Mouse (Mus musculus) heart, adult 2 months (tissue): ENCODE measurements at regions not wholly inside any gene's neighbourhood (a gene's known extent, or its start where the extent isn't known, plus 50 kb on each side); places are given as distances from the start of the nearest gene placed in this dataset.

Source experiments
- DNase-seq, 2 experiments: peaks; one replicate each; pipeline ENCODE4 v3.0.0; 2021
- H3K27ac ChIP-seq: fragments of 200-600 bp; 2 replicates; pipeline ENCODE4 v1.8.1; 2022
- H3K27me3 ChIP-seq: fragments of 200-500 bp; 2 replicates; pipeline ENCODE4 v1.6.1; 2012; ENCODE audit warnings: mild to moderate bottlenecking, low read length, inconsistent platforms, mixed read lengths; ENCODE audit not compliant: control insufficient read depth, insufficient read depth
- H3K36me3 ChIP-seq: fragments of 200-500 bp; 2 replicates; pipeline ENCODE4 v1.6.1; 2012; ENCODE audit warnings: low read length, inconsistent platforms; ENCODE audit not compliant: control insufficient read depth, insufficient read depth
- H3K4me1 ChIP-seq: fragments of 200-500 bp; 2 replicates; pipeline ENCODE4 v1.6.1; 2011; ENCODE audit warnings: low read length; ENCODE audit not compliant: control insufficient read depth, insufficient read depth
- H3K4me3 ChIP-seq: fragments of 200-600 bp; 2 replicates; pipeline ENCODE4 v1.8.1; 2022
- H3K79me2 ChIP-seq: fragments of 200-500 bp; replicated peaks from 2 replicates; pipeline ENCODE4 v1.6.1; 2012; ENCODE audit warnings: mild to moderate bottlenecking, inconsistent platforms, low read length, moderate library complexity, mixed read lengths; ENCODE audit not compliant: control insufficient read depth, insufficient read depth
- H3K9ac ChIP-seq: fragments of 200-500 bp; 2 replicates; pipeline ENCODE4 v1.6.1; 2012; ENCODE audit warnings: low read depth, mild to moderate bottlenecking, control low read depth, inconsistent platforms, low read length, mixed read lengths
- CTCF ChIP-seq: fragments of 200-600 bp; IDR thresholded peaks from 2 replicates; pipeline ENCODE4 v1.8.1; 2022; ENCODE audit warnings: antibody characterized with exemption, mild to moderate bottlenecking, moderate library complexity
- EP300 ChIP-seq: fragments of 200-500 bp; IDR thresholded peaks from 2 replicates; pipeline ENCODE4 v1.6.1; 2011; ENCODE audit warnings: low read depth, low read length, control low read depth; ENCODE audit not compliant: insufficient read depth
- POLR2A ChIP-seq: fragments of 200-500 bp; IDR thresholded peaks from 2 replicates; pipeline ENCODE4 v1.6.1; 2011; ENCODE audit warnings: mild to moderate bottlenecking, low read depth, low read length, control low read depth; ENCODE audit not compliant: insufficient read depth
- WGBS: fragments of 180-500 bp; shearing (Covaris S2); methylation state at CpG from one replicate; pipeline ENCODE4 v1.1.7; 2018; 5-methylcytosine and 5-hydroxymethylcytosine counted together
- intact Hi-C: fragments of 180-260 bp; cut with DNase I; formaldehyde crosslinking; loops from one replicate; pipeline ENCODE4 v1.15.1; 2025

DNA sequence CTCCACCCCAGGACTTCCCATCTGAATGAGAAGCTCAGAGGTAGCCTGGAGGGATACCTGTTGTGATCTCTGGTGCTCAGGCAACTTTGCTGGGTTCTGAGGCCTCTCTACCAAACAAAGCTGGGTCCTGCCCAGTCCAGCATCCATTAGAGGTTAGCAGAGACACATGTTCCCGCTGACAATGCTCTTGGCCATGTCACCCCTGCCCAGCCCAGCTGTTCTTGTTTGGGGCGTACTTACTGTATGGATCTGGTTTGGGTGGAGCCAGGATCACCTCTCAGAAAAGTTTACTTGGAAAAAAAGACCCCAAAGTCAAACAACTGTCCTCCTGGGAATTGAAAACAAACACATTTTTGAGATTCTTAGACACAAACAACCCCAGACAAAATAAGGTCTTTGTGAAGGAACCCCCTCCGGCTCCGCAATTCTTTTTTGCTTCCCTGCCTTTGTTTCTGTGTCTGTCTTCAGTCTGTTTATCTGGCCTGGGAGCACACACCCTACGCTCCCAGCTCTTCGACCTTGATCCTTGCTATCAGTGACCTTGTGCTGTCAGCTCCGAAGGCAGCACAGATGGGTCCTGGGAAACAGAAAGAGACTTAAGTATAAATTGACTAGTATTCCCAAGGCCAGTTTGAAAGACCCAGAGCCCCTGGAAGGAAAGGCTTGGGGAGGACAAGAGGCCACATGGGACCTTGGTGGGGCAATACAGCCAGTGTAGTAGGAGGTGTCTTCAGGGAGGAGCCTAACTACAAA lies 68.1 kb upstream of the Serp2 start:
- Histone ChIP-seq H3K27ac (peak overlapping the region; percentile 56), H3K36me3 (0 out of 2 replicates have a peak, but pooled peaks cover 1% of the 10 kb centered on the region), H3K79me2 (no peaks in the 10 kb centered on the region), H3K9ac (no peak overlapping the region), H3K27me3 (no peaks in the 10 kb centered on the region), H3K4me1 (peaks cover 5% of the 10 kb centered on the region), H3K4me3 (no peak overlapping the region)
- WGBS, result 59% methylated on average over 7 of the region's 7 CpGs
- TF ChIP-seq EP300 (no peak), POLR2A (no peak), CTCF (no peak)
- intact Hi-C loops, result loop anchor here (5.0 kb wide), 1 partner anchor 192 kb away; no protein-coding TSS in a partner anchor
- DNase-seq, result no peak

DNA sequence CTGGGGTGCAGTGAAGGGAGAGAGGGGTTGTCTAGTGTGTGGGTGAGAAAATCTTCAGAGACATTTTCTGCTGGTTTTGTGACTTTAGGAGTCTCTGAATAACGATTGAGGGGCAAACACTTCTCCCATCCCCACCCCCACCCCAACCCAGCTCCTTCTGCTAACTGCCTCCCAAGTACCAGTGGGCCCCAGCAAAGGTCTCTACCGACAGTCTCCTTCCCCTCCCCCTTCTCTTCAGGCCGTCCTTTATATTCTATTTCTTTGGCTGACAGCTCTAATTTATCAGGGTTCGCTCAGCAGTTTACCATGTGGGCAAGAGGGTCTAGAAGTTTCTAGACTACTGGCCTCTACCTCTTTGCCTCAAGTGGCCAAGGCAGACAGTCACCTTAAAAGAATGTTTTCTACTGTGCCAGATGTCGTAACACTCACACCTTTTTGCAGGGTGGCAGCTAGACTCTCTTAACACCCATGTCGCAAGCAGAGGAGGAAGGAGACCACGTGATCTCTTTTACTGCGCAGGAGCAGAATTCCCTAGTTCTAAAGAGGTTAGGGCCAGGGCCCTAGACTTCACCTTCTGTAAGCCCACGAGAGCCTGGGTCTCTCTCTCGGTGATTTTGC lies 66.8 kb upstream of the Serp2 start:
- TF ChIP-seq EP300 (no peak), POLR2A (no peak), CTCF (no peak)
- H3K4me1 ChIP-seq, result peaks cover 9% of the 10 kb centered on the region
- H3K9ac ChIP-seq, result no peak overlapping the region
- no peaks in the 10 kb centered on the region for H3K79me2 ChIP-seq
- H3K27ac ChIP-seq, result peak overlapping the region; percentile 73
- no peak overlapping the region for H3K4me3 ChIP-seq
- intact Hi-C loops, result loop anchor here (5.0 kb wide), 1 partner anchor 194 kb away; no protein-coding TSS in a partner anchor
- H3K36me3 ChIP-seq, result 0 out of 2 replicates have a peak, but pooled peaks cover 1% of the 10 kb centered on the region
- H3K27me3 ChIP-seq, result no peaks in the 10 kb centered on the region
- 62% methylated on average over 10 of the region's 10 CpGs for WGBS
- DNase-seq, result no peak

DNA sequence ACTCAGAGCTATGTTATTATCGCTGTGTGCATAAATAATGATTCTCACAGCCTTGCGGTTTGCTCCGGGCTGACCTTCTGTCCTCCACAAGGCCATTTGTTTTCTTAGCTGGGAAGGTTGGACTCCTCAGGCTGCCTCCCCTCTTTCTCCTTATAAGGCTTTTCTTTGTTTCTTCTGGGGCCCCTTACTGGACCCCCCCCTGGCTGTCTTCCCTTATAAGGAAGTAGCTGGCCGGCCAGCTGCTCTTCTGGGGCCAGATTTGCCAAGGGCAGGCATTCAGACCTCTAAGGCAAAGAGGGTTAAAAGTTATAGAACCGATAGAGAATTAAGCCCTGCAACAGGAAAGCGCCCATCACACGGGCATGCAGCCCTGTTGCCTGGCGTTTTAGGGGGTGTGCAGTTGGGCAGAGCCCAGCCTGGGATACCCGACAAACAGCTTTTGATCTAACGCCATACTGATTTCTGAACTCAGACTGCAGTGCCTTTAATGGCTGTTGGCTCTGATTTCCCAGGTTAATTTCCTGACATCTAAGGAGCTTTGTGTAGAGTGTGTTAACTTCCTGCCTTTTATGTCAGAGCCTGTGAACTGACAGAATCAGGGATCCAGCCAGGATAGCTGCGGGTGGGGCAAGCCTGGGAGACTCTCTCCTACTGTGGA lies 66.1 kb upstream of the Serp2 start:
- intact Hi-C loops, result loop anchor here (5.0 kb wide), 1 partner anchor 195 kb away; no protein-coding TSS in a partner anchor

DNA sequence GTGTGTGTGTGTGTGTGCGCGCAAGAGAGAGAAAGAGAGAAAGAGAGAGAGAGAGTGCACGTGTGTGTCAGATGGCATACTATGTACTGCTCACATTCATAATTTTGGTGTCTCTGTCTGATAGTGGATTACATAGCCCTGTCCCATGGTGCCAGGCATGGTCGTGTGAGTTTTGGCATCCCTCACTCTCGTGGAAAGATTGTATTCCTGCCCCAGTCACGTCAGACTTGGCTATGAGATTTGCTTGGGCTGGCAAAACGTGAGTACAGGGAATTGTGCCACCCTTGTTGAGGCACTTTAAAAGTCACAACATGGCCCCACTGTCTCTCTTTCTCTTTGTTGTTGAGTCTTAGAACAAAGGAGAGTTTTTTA lies 62.3 kb upstream of the Serp2 start:
- DNase-seq, result no peak
- intact Hi-C loops, result loop anchor here (5.0 kb wide), 1 partner anchor 253 kb away; no protein-coding TSS in a partner anchor
- 37% methylated on average over 7 of the region's 7 CpGs for WGBS
- Histone ChIP-seq H3K79me2 (no peaks in the 10 kb centered on the region), H3K27me3 (no peaks in the 10 kb centered on the region), H3K4me1 (peaks cover 11% of the 10 kb centered on the region), H3K9ac (no peak overlapping the region), H3K4me3 (no peak overlapping the region), H3K27ac (no peak overlapping the region), H3K36me3 (0 out of 2 replicates have a peak, but pooled peaks cover 1% of the 10 kb centered on the region)
- TF ChIP-seq EP300 (no peak), CTCF (no peak), POLR2A (no peak)

More for the DNA sequence above, 66.1 kb upstream of the Serp2 start:
- Histone ChIP-seq H3K27ac (peak overlapping the region; percentile 73), H3K4me3 (peak overlapping the region; percentile 24), H3K79me2 (no peaks in the 10 kb centered on the region), H3K4me1 (peaks cover 11% of the 10 kb centered on the region), H3K9ac (no peak overlapping the region), H3K36me3 (0 out of 2 replicates have a peak, but pooled peaks cover 1% of the 10 kb centered on the region), H3K27me3 (no peaks in the 10 kb centered on the region)
- peak; percentile 47 to 52 for DNase-seq
- 25% methylated on average over 11 of the region's 11 CpGs for WGBS
- TF ChIP-seq POLR2A (no peak), EP300 (no peak), CTCF (no peak)

DNA sequence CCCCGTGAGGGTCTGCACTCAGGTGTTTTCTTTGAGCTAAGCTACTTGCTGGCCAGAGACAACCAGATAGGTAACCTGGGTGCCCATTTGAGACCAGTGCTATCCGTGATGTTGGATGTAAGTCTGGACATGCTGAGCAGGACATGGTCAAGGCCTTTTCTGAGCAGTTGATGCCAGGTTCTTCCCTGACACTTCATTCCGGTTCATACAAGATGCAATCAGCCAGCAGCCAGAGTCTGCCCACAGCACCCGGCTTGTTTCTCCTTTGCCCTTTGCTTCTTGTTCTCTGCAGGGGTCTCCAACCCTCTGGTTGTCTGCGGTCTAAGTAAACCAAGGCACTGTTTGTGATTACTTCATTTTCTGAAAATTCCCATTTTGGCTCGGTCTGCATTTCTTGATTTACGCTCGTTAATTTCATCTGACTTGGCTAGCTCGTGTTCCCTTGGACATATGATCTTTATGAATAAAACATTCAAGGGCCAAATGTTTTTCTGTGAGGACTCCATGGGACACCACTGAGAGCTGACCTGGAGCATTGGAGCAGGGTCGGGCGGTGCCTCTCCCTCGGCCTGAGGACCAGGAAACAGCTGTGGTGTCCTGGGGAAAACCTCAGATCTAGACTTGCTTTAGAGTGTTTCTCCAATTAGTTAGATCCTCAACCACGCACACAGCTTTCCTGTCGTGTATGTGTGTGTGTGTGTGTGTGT lies 61.8 kb upstream of the Serp2 start:
- intact Hi-C loops, result loop anchor here (5.0 kb wide), 1 partner anchor 254 kb away; no protein-coding TSS in a partner anchor
- H3K4me3 ChIP-seq, result no peak overlapping the region
- H3K79me2 ChIP-seq, result no peaks in the 10 kb centered on the region
- H3K27me3 ChIP-seq, result no peaks in the 10 kb centered on the region
- DNase-seq, result no peak
- 0 out of 2 replicates have a peak, but pooled peaks cover 1% of the 10 kb centered on the region for H3K36me3 ChIP-seq
- H3K4me1 ChIP-seq, result peaks cover 11% of the 10 kb centered on the region
- no peak for TF ChIP-seq POLR2A
- no peak for TF ChIP-seq EP300
- no peak for TF ChIP-seq CTCF
- no peak overlapping the region for H3K27ac ChIP-seq
- H3K9ac ChIP-seq, result no peak overlapping the region
- WGBS, result 67% methylated on average over 14 of the region's 14 CpGs
